Mouse (Mus musculus): ENCODE data around the gene Rab11fip4. TPM values are rescaled to one million over a fixed set of nuclear protein-coding genes. Genes with fewer than 3 reads are reported as not detected.

Gene Rab11fip4
- total RNA-seq, 1 experiment: 13.6 TPM

GRCm38 (mm10) chr11:79661877-79662545 lies 71.0 kb downstream of the Rab11fip4 start:
- Histone ChIP-seq H3K9ac (ENCODE audit: insufficient read depth, low read depth, low read length, poor library complexity, severe bottlenecking) (no peak overlapping the region), H3K4me1 (ENCODE audit: control insufficient read depth in 2 of 2, insufficient read depth in 2 of 2, low read length in 2 of 2, poor library complexity in 1 of 2) (peaks cover 3 to 8% of the 10 kb centered on the region in 2 experiments; a peak in 2 of 4 replicates)

GRCm38 (mm10) chr11:79663158-79663557 lies 72.1 kb downstream of the Rab11fip4 start:
- peaks cover 3 to 8% of the 10 kb centered on the region in 2 experiments; a peak in 2 of 4 replicates for H3K4me1 ChIP-seq (ENCODE audit: control insufficient read depth in 2 of 2, insufficient read depth in 2 of 2, low read length in 2 of 2, poor library complexity in 1 of 2)
- no peak overlapping the region for H3K9ac ChIP-seq (ENCODE audit: insufficient read depth, low read depth, low read length, poor library complexity, severe bottlenecking)

More at GRCm38 (mm10) chr11:79661877-79662545, 71.0 kb downstream of the Rab11fip4 start:
- no peak overlapping the region for H3K4me3 ChIP-seq (ENCODE audit: insufficient read depth in 1 of 2, low read depth in 1 of 2, low read length in 2 of 2, poor library complexity in 1 of 2, severe bottlenecking in 1 of 2)
- DNase-seq (ENCODE audit: low read depth, low spot score): no peak
- no peaks in the 10 kb centered on the region for H3K9me3 ChIP-seq (ENCODE audit: control insufficient read depth, insufficient read depth, low read depth, low read length)
- no peaks in the 10 kb centered on the region for H3K36me3 ChIP-seq (ENCODE audit: control insufficient read depth, insufficient read depth, low read length, poor library complexity, severe bottlenecking)
- TF ChIP-seq ZNF384 (IDR thresholded peaks at IDR 0.05; ENCODE audit: low read depth, low read length) (no peak), ZC3H11A (IDR thresholded peaks at IDR 0.05; ENCODE audit: borderline replicate concordance, low read depth, low read length) (no peak), MAFK (IDR thresholded peaks at IDR 0.05; ENCODE audit: insufficient read depth, low read depth, low read length) (no peak)
- in situ Hi-C loops (cut with MboI; ENCODE audit: low sequenced_read_pairs in 2 of 2, unreplicated experiment in 2 of 2): no loop called here
- H3K27ac ChIP-seq (ENCODE audit: insufficient read depth, low read depth, low read length, poor library complexity, severe bottlenecking): no peak overlapping the region

GRCm38 (mm10) chr11:79663570-79663969 lies 72.6 kb downstream of the Rab11fip4 start:
- H3K4me1 ChIP-seq (ENCODE audit: control insufficient read depth in 2 of 2, insufficient read depth in 2 of 2, low read length in 2 of 2, poor library complexity in 1 of 2): peaks cover 3 to 8% of the 10 kb centered on the region in 2 experiments; a peak in 2 of 4 replicates
- no peak for TF ChIP-seq CHD2 (IDR thresholded peaks at IDR 0.05; ENCODE audit: low read depth, low read length)
- no peak for TF ChIP-seq ZC3H11A (IDR thresholded peaks at IDR 0.05; ENCODE audit: borderline replicate concordance, low read depth, low read length)
- no peak for TF ChIP-seq MAFK (IDR thresholded peaks at IDR 0.05; ENCODE audit: insufficient read depth, low read depth, low read length)
- TF ChIP-seq ZNF384 (IDR thresholded peaks at IDR 0.05; ENCODE audit: low read depth, low read length): no peak
- in situ Hi-C loops (cut with MboI; ENCODE audit: low sequenced_read_pairs in 2 of 2, unreplicated experiment in 2 of 2): no loop called here
- H3K9me3 ChIP-seq (ENCODE audit: control insufficient read depth, insufficient read depth, low read depth, low read length): no peaks in the 10 kb centered on the region
- no peak overlapping the region for H3K9ac ChIP-seq (ENCODE audit: insufficient read depth, low read depth, low read length, poor library complexity, severe bottlenecking)
- H3K4me3 ChIP-seq (ENCODE audit: insufficient read depth in 1 of 2, low read depth in 1 of 2, low read length in 2 of 2, poor library complexity in 1 of 2, severe bottlenecking in 1 of 2): no peak overlapping the region
- no peaks in the 10 kb centered on the region for H3K36me3 ChIP-seq (ENCODE audit: control insufficient read depth, insufficient read depth, low read length, poor library complexity, severe bottlenecking)
- H3K27ac ChIP-seq (ENCODE audit: insufficient read depth, low read depth, low read length, poor library complexity, severe bottlenecking): no peak overlapping the region
- no peak for DNase-seq (ENCODE audit: low read depth, low spot score)

More at GRCm38 (mm10) chr11:79663158-79663557, 72.1 kb downstream of the Rab11fip4 start:
- DNase-seq (ENCODE audit: low read depth, low spot score): no peak
- Histone ChIP-seq H3K36me3 (ENCODE audit: control insufficient read depth, insufficient read depth, low read length, poor library complexity, severe bottlenecking) (no peaks in the 10 kb centered on the region), H3K9me3 (ENCODE audit: control insufficient read depth, insufficient read depth, low read depth, low read length) (no peaks in the 10 kb centered on the region), H3K27ac (ENCODE audit: insufficient read depth, low read depth, low read length, poor library complexity, severe bottlenecking) (no peak overlapping the region), H3K4me3 (ENCODE audit: insufficient read depth in 1 of 2, low read depth in 1 of 2, low read length in 2 of 2, poor library complexity in 1 of 2, severe bottlenecking in 1 of 2) (no peak overlapping the region)
- no peak for TF ChIP-seq ZC3H11A (IDR thresholded peaks at IDR 0.05; ENCODE audit: borderline replicate concordance, low read depth, low read length)
- no peak for TF ChIP-seq MAFK (IDR thresholded peaks at IDR 0.05; ENCODE audit: insufficient read depth, low read depth, low read length)
- no peak for TF ChIP-seq ZNF384 (IDR thresholded peaks at IDR 0.05; ENCODE audit: low read depth, low read length)
- no peak for TF ChIP-seq HCFC1 (IDR thresholded peaks at IDR 0.05; ENCODE audit: borderline replicate concordance, insufficient read depth, low read length)
- TF ChIP-seq CHD2 (IDR thresholded peaks at IDR 0.05; ENCODE audit: low read depth, low read length): no peak
- in situ Hi-C loops (cut with MboI; ENCODE audit: low sequenced_read_pairs in 2 of 2, unreplicated experiment in 2 of 2): no loop called here

- no peak overlapping the region for H3K27ac ChIP-seq (ENCODE audit: insufficient read depth, low read depth, low read length, poor library complexity, severe bottlenecking)
- in situ Hi-C loops (cut with MboI; ENCODE audit: low sequenced_read_pairs in 2 of 2, unreplicated experiment in 2 of 2): no loop called here
- peaks cover 5 to 10% of the 10 kb centered on the region in 2 experiments; a peak in 2 of 4 replicates for H3K4me1 ChIP-seq (ENCODE audit: control insufficient read depth in 2 of 2, insufficient read depth in 2 of 2, low read length in 2 of 2, poor library complexity in 1 of 2)
- H3K9me3 ChIP-seq (ENCODE audit: control insufficient read depth, insufficient read depth, low read depth, low read length): no peaks in the 10 kb centered on the region
- H3K4me3 ChIP-seq (ENCODE audit: insufficient read depth in 1 of 2, low read depth in 1 of 2, low read length in 2 of 2, poor library complexity in 1 of 2, severe bottlenecking in 1 of 2): no peak overlapping the region
- no peaks in the 10 kb centered on the region for H3K36me3 ChIP-seq (ENCODE audit: control insufficient read depth, insufficient read depth, low read length, poor library complexity, severe bottlenecking)
- TF ChIP-seq ZNF384 (IDR thresholded peaks at IDR 0.05; ENCODE audit: low read depth, low read length): no peak
- TF ChIP-seq HCFC1 (IDR thresholded peaks at IDR 0.05; ENCODE audit: borderline replicate concordance, insufficient read depth, low read length): no peak
- TF ChIP-seq MAFK (IDR thresholded peaks at IDR 0.05; ENCODE audit: insufficient read depth, low read depth, low read length): no peak
- no peak for TF ChIP-seq CHD2 (IDR thresholded peaks at IDR 0.05; ENCODE audit: low read depth, low read length)
- TF ChIP-seq ZC3H11A (IDR thresholded peaks at IDR 0.05; ENCODE audit: borderline replicate concordance, low read depth, low read length): no peak
- no peak for DNase-seq (ENCODE audit: low read depth, low spot score)
- H3K9ac ChIP-seq (ENCODE audit: insufficient read depth, low read depth, low read length, poor library complexity, severe bottlenecking): no peak overlapping the region
These were observed 75.5 kb downstream of the Rab11fip4 start for GRCm38 (mm10) chr11:79666544-79666943.

Measured in ES-E14 (cell line).